Mouse (Mus musculus) erythroblast, embryonic 14.5 days (primary cell): ENCODE data around the gene Klk1b22.
"Not testable (repeated sequence)": the region's sequence is repeated elsewhere in the genome, so short reads cannot be mapped to it uniquely, and the experiment has no call there.

Experiments used
- GATA1 ChIP-seq: IDR thresholded peaks from 2 replicates; pipeline ENCODE4 v1.6.1; 2012; ENCODE audit warnings: low read length, inconsistent platforms, mixed read lengths
- TAL1 ChIP-seq: IDR thresholded peaks from 3 replicates; pipeline ENCODE4 v1.6.1; 2012; ENCODE audit warnings: low read length, inconsistent platforms, mixed read lengths

DNA sequence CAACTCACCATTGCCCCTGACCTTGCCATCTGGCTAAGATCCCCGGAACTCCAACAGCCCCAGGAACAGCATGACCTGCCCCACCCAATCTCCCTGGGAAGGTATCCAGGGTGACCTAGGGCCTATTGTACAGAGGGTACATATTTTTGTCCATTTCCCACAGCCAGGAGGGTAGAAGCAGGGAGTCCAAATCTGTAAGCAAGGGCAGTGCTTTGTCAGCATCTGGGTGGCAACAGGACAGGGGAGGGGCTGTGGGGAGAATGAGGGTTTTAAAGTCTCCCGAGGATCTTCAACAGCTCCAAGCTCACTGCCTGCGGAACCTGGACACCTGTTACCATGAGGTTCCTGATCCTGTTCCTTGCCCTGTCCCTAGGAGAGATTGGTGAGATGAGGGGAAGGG is 10.4 kb upstream of the Klk1b22 start, which contains the start of gene Klk1b21:
- TF ChIP-seq GATA1, TAL1: not testable (repeated sequence)
